Mouse (Mus musculus) CH12.LX (cell line): ENCODE data around the gene Zfp605. TPM values are rescaled to one million over a fixed set of nuclear protein-coding genes. Genes with fewer than 3 reads are reported as not detected.
"Not testable (repeated sequence)": the region's sequence is repeated elsewhere in the genome, so short reads cannot be mapped to it uniquely, and the experiment has no call there.

Experiments
- DNase-seq: peaks from one replicate; pipeline ENCODE4 v3.0.0-alpha.2; 2013; ENCODE audit errors: extremely low read depth
- H3K27ac ChIP-seq: 2 replicates; pipeline ENCODE4 v1.5.1; 2012; ENCODE audit warnings: low read depth, mild to moderate bottlenecking, control low read depth, moderate library complexity; ENCODE audit not compliant: insufficient read depth
- H3K27me3 ChIP-seq: replicated peaks from 2 replicates; pipeline ENCODE3; 2012; ENCODE audit warnings: inconsistent platforms
- H3K36me3 ChIP-seq, 2 experiments: replicated peaks in 1 of 2; 2 replicates each; pipeline versions ENCODE3 to v1.6.1; 2012; ENCODE audit warnings: inconsistent platforms in 1 of 2, low read length in 1 of 2, mild to moderate bottlenecking in 1 of 2, mixed read lengths in 1 of 2, moderate library complexity in 1 of 2; ENCODE audit not compliant: control insufficient read depth in 1 of 2, insufficient read depth in 1 of 2
- H3K4me1 ChIP-seq, 2 experiments: 2 replicates each; pipeline ENCODE4 v1.6.1; 2012; ENCODE audit warnings: inconsistent platforms in 1 of 2, moderate library complexity in 1 of 2; ENCODE audit not compliant: insufficient read depth in 2 of 2, control insufficient read depth in 1 of 2
- H3K4me2 ChIP-seq: 2 replicates; pipeline ENCODE4 v1.6.1; 2012; ENCODE audit warnings: low read depth, mild to moderate bottlenecking, control low read depth; ENCODE audit not compliant: poor library complexity, insufficient read depth, severe bottlenecking
- H3K4me3 ChIP-seq, 3 experiments: fragments of 150-350 bp in 1 of 3; sonication (generic) in 1 of 3; replicated peaks in 1 of 3; 2 replicates each; pipeline versions ENCODE3 to v1.5.1; 2011 to 2012; ENCODE audit warnings: low read depth in 2 of 3, low read length in 2 of 3, mild to moderate bottlenecking in 2 of 3, moderate library complexity in 2 of 3, control low read depth in 1 of 3, improper control_type of control experiment in 1 of 3, inconsistent platforms in 1 of 3, mixed read lengths in 1 of 3; ENCODE audit not compliant: poor library complexity in 1 of 3
- H3K79me2 ChIP-seq: replicated peaks from 2 replicates; pipeline ENCODE4 v1.6.1; 2012; ENCODE audit warnings: mild to moderate bottlenecking, moderate library complexity; ENCODE audit not compliant: control insufficient read depth, poor library complexity, insufficient read depth, severe bottlenecking; ENCODE audit errors: extremely low read depth
- H3K9ac ChIP-seq: 2 replicates; pipeline ENCODE4 v1.6.1; 2012; ENCODE audit warnings: low read depth, mild to moderate bottlenecking, control low read depth, moderate library complexity; ENCODE audit not compliant: insufficient read depth
- H3K9me3 ChIP-seq: replicated peaks from 2 replicates; pipeline ENCODE3; 2012; ENCODE audit warnings: low read length, inconsistent platforms, mixed read lengths
- CHD2 ChIP-seq: IDR thresholded peaks from 2 replicates; pipeline ENCODE4 v1.6.1; 2011; ENCODE audit warnings: low read length, improper control_type of control experiment
- ELF1 ChIP-seq: IDR thresholded peaks from 2 replicates; pipeline ENCODE4 v1.6.1; 2014; ENCODE audit warnings: low read depth, mild to moderate bottlenecking, inconsistent platforms, low read length, improper control_type of control experiment
- ETS1 ChIP-seq: conservative IDR thresholded peaks from 2 replicates; pipeline ENCODE4 v1.6.1; 2012; ENCODE audit warnings: low read depth, mild to moderate bottlenecking, inconsistent platforms, low read length, improper control_type of control experiment, moderate library complexity
- HCFC1 ChIP-seq: IDR thresholded peaks from 2 replicates; pipeline ENCODE4 v1.6.1; 2012; ENCODE audit warnings: low read depth, mild to moderate bottlenecking, inconsistent platforms, low read length, improper control_type of control experiment
- MAX ChIP-seq: IDR thresholded peaks from 2 replicates; pipeline ENCODE4 v1.6.1; 2011; ENCODE audit warnings: low read length, improper control_type of control experiment
- MAZ ChIP-seq: IDR thresholded peaks from 2 replicates; pipeline ENCODE4 v1.6.1; 2012; ENCODE audit warnings: low read depth, mild to moderate bottlenecking, inconsistent platforms, low read length, improper control_type of control experiment, moderate library complexity
- MYC ChIP-seq: IDR thresholded peaks from 2 replicates; pipeline ENCODE4 v1.6.1; 2011; ENCODE audit warnings: low read depth, mild to moderate bottlenecking, improper control_type of control experiment, low read length
- NRF1 ChIP-seq: IDR thresholded peaks from 2 replicates; pipeline ENCODE4 v1.6.1; 2014; ENCODE audit warnings: low read depth, mild to moderate bottlenecking, inconsistent platforms, low read length, improper control_type of control experiment, moderate library complexity
- PAX5 ChIP-seq: IDR thresholded peaks from 2 replicates; pipeline ENCODE4 v1.6.1; 2012; ENCODE audit warnings: low read length, inconsistent platforms, mixed read lengths
- POLR2A ChIP-seq: IDR thresholded peaks from 2 replicates; pipeline ENCODE4 v1.6.1; 2011; ENCODE audit warnings: low read depth, mild to moderate bottlenecking, improper control_type of control experiment, low read length
- RCOR1 ChIP-seq: conservative IDR thresholded peaks from 2 replicates; pipeline ENCODE4 v1.6.1; 2012; ENCODE audit warnings: low read depth, mild to moderate bottlenecking, inconsistent platforms, low read length, improper control_type of control experiment
- TCF12 ChIP-seq: IDR thresholded peaks from 2 replicates; pipeline ENCODE4 v1.6.1; 2014; ENCODE audit warnings: low read depth, mild to moderate bottlenecking, inconsistent platforms, low read length, improper control_type of control experiment
- UBTF ChIP-seq: IDR thresholded peaks from 2 replicates; pipeline ENCODE4 v1.6.1; 2012; ENCODE audit warnings: low read depth, mild to moderate bottlenecking, inconsistent platforms, low read length, improper control_type of control experiment, moderate library complexity
- ZC3H11A ChIP-seq: IDR thresholded peaks from 2 replicates; pipeline ENCODE4 v1.6.1; 2012; ENCODE audit warnings: low read depth, mild to moderate bottlenecking, inconsistent platforms, low read length, improper control_type of control experiment
- ZMIZ1 ChIP-seq: IDR thresholded peaks from 2 replicates; pipeline ENCODE4 v1.6.1; 2012; ENCODE audit warnings: low read depth, mild to moderate bottlenecking, inconsistent platforms, low read length, improper control_type of control experiment
- ZNF384 ChIP-seq: IDR thresholded peaks from 2 replicates; pipeline ENCODE4 v1.6.1; 2012; ENCODE audit warnings: low read depth, low read length, improper control_type of control experiment, inconsistent platforms
- dilution Hi-C: fragments of 300-500 bp; cut with MboI; formaldehyde crosslinking; loops from 2 replicates; pipeline ENCODE4 v1.14.3; 2020; ENCODE audit warnings: low sequenced_read_pairs; ENCODE audit not compliant: extremely low pct_unique_long_range_greater_than_20kb, extremely low pct_ligation_motif_present
- in situ Hi-C: fragments of 300-500 bp; cut with MboI; formaldehyde crosslinking; loops from 3 replicates; pipeline ENCODE4 v1.14.3; 2019; ENCODE audit warnings: low sequenced_read_pairs, low pct_ligation_motif_present, low pct_unique_long_range_greater_than_20kb, mixed read lengths
- polyA plus RNA-seq: library from polyadenylated mRNA; unstranded; fragments of >175 nt; gene quantifications from 2 replicates; pipeline ENCODE4 v1.2.1, GENCODE M21; 2012; ENCODE audit warnings: low read depth; ENCODE audit not compliant: insufficient read length
- total RNA-seq, 2 experiments: library from RNA; depleted of rRNA; stranded (reverse); fragments of 300-350 nt in 1 of 2; fragments of >200 nt in 1 of 2; gene quantifications; 2 replicates each; pipeline ENCODE4 v1.2.3; 2012 to 2014

Zfp605 gene
- total and polyA plus RNA-seq, 3 experiments: 3.9 to 5.9 (median 5.3) TPM

DNA sequence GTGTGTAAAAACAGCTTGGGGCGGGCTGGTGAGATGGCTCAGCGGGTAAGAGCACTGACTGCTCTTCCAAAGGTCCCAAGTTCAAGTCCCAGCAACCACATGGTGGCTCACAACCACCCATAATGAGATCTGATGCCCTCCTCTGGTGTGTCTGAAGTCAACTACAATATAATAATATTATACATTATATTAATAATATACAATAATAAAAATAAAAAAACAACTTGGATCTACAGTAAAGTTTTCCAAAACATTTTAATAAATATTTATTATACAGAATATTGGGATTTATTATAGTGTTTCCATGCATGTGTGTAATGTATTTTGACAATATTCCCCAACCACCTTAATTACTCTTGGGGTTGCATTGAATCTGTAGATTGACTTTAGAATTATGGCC, 37.5 kb upstream of the Zfp605 start, which contains the start of gene Gm17655:
TSS of gene Gm17655 (minus strand) at position 101 of the 400 bp plus-strand sequence.
- H3K9ac ChIP-seq, H3K27ac ChIP-seq, H3K79me2 ChIP-seq, H3K4me2 ChIP-seq, H3K4me1 ChIP-seq, H3K4me3 ChIP-seq, H3K27me3 ChIP-seq, in situ Hi-C loops, DNase-seq, dilution Hi-C loops: not testable (repeated sequence)
- H3K9me3 ChIP-seq: peaks cover 12% of the 10 kb centered on the region
- H3K36me3 ChIP-seq: peaks cover under 1 to 13% of the 10 kb centered on the region in 2 experiments

GRCm38 (mm10) chr5:110082961-110083360, 26.9 kb upstream of the Zfp605 start:
- H3K36me3 ChIP-seq: peaks cover 14 to 33% of the 10 kb centered on the region in 2 experiments
- in situ Hi-C loops (no loop called here), dilution Hi-C loops (no loop called here)
- H3K79me2 ChIP-seq: no peaks in the 10 kb centered on the region
- H3K9ac ChIP-seq: no peak overlapping the region
- H3K9me3 ChIP-seq: peaks cover 14% of the 10 kb centered on the region
- DNase-seq: no peak
- H3K4me1 ChIP-seq: no peaks in the 10 kb centered on the region
- H3K27ac ChIP-seq: no peak overlapping the region
- H3K27me3 ChIP-seq: no peaks in the 10 kb centered on the region
- H3K4me3 ChIP-seq: no peak overlapping the region
- no peak overlapping the region for H3K4me2 ChIP-seq
- TF ChIP-seq ZC3H11A (no peak), PAX5 (no peak), MAZ (no peak), NRF1 (no peak), MAX (no peak), ETS1 (no peak), POLR2A (no peak), ZMIZ1 (no peak)

- no peaks in the 10 kb centered on the region for H3K27me3 ChIP-seq
- no peaks in the 10 kb centered on the region for H3K79me2 ChIP-seq
- DNase-seq: no peak
- no peaks in the 10 kb centered on the region for H3K9me3 ChIP-seq
- no peak overlapping the region for H3K27ac ChIP-seq
- H3K9ac ChIP-seq: no peak overlapping the region
- TF ChIP-seq ZC3H11A: no peak
- TF ChIP-seq UBTF: no peak
- TF ChIP-seq TCF12: no peak
- no peak for TF ChIP-seq HCFC1
- TF ChIP-seq ZMIZ1: no peak
- no peak for TF ChIP-seq MAX
- no peak for TF ChIP-seq ZNF384
- no peak for TF ChIP-seq RCOR1
- no peak for TF ChIP-seq POLR2A
- TF ChIP-seq CHD2: no peak
- no peak for TF ChIP-seq MYC
- TF ChIP-seq NRF1: no peak
- no peak for TF ChIP-seq ELF1
- no peak overlapping the region for H3K4me3 ChIP-seq
- in situ Hi-C loops: no loop called here
- peaks cover 3 to 14% of the 10 kb centered on the region in 2 experiments for H3K36me3 ChIP-seq
- H3K4me2 ChIP-seq: no peak overlapping the region
- H3K4me1 ChIP-seq: no peaks in the 10 kb centered on the region
- dilution Hi-C loops: no loop called here
These were observed 23.6 kb upstream of the Zfp605 start for GRCm38 (mm10) chr5:110086161-110086866.
